Mouse (Mus musculus) forebrain, embryonic 13.5 days (tissue): ENCODE measurements at regions not wholly inside any gene's neighbourhood (a gene's known extent, or its start where the extent isn't known, plus 50 kb on each side); places are given as distances from the start of the nearest gene placed in this dataset.

ENCODE experiments used
- ATAC-seq: fragments of 200-750 bp; cut with Nextera tagmentation; 2 replicates; pipeline ENCODE4 v1.8.0; 2017
- H3K27ac ChIP-seq: fragments of 300-500 bp; sonication (generic); 2 replicates; pipeline ENCODE4 v1.5.1; 2015; ENCODE audit warnings: inconsistent platforms, mild to moderate bottlenecking, moderate library complexity
- H3K27me3 ChIP-seq: fragments of 300-500 bp; sonication (generic); 2 replicates; pipeline ENCODE4 v1.6.1; 2015; ENCODE audit warnings: mild to moderate bottlenecking, inconsistent platforms
- H3K36me3 ChIP-seq: fragments of 300-500 bp; sonication (generic); 2 replicates; pipeline ENCODE4 v1.6.1; 2015; ENCODE audit warnings: mild to moderate bottlenecking, inconsistent platforms; ENCODE audit not compliant: poor library complexity, severe bottlenecking
- H3K4me1 ChIP-seq: fragments of 300-500 bp; sonication (generic); 2 replicates; pipeline ENCODE4 v1.6.1; 2015; ENCODE audit warnings: inconsistent platforms
- H3K4me2 ChIP-seq: fragments of 300-500 bp; sonication (generic); 2 replicates; pipeline ENCODE4 v1.6.1; 2015; ENCODE audit warnings: inconsistent platforms, mild to moderate bottlenecking, moderate library complexity
- H3K4me3 ChIP-seq: fragments of 300-500 bp; sonication (generic); 2 replicates; pipeline ENCODE4 v1.5.1; 2015; ENCODE audit warnings: mild to moderate bottlenecking, inconsistent platforms
- H3K9ac ChIP-seq: fragments of 300-500 bp; sonication (generic); 2 replicates; pipeline ENCODE4 v1.6.1; 2015; ENCODE audit warnings: mild to moderate bottlenecking, inconsistent platforms
- H3K9me3 ChIP-seq: fragments of 300-500 bp; sonication (generic); replicated peaks from 2 replicates; pipeline ENCODE4 v1.6.1; 2016; ENCODE audit warnings: inconsistent platforms
- WGBS: fragments of 180-500 bp; shearing (Covaris S2); methylation state at CpG from one replicate; pipeline ENCODE4 v1.1.7; 2015; 5-methylcytosine and 5-hydroxymethylcytosine counted together

DNA sequence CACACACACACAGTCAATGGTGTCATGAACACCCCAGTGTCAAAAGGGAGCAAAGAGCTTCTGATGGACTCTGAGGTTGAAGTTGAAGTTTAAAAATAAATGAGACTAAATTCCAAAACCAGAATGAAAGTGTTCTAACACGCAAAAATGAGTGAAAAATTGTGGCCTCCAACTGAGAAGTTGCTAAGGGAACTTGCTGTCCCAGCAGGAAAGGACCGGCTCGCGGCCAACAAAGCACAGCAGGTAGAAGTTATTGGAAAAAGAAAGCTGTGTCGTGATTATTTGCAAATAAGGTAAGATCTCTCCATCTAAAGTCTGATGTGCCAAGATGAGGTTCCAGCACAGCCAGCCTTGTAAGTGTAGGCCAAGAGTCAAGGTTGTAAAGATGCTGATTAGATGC is 169.7 kb downstream of the Nrp2 start:
- ATAC-seq, result no peak

DNA sequence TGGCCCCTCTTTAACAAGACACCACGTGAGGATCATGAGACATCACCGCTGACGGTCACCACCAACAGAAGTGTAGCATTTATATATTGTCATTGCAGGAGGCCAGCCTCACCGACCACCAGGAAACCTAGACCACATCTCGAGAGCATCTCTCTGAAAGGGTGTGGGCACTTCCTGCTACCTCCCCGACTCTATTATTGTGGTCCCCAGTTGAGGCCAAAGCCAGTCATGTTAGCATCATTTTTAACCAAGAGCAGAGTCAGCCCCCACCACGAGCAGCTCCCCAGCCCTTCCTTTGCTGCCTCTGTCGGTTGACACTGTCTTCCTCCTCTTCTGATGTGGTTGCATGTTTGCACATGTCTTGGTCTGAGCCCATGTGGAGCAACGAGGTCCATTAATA is 172.5 kb downstream of the Nrp2 start:
- Histone ChIP-seq H3K36me3 (no peaks in the 10 kb centered on the region), H3K4me3 (no peak overlapping the region), H3K27ac (no peak overlapping the region), H3K9ac (no peak overlapping the region), H3K4me2 (no peak overlapping the region), H3K9me3 (no peaks in the 10 kb centered on the region), H3K4me1 (peaks cover 5% of the 10 kb centered on the region; the same call in 1 of the 2 replicates), H3K27me3 (0 out of 2 replicates have a peak, but pooled peaks cover 25% of the 10 kb centered on the region)
- WGBS, result 74% methylated on average over 9 of the region's 9 CpGs
- no peak for ATAC-seq

More for the DNA sequence above, 169.7 kb downstream of the Nrp2 start:
- 72% methylated on average over 5 of the region's 5 CpGs for WGBS
- Histone ChIP-seq H3K27ac (no peak overlapping the region), H3K4me3 (no peak overlapping the region), H3K4me1 (no peaks in the 10 kb centered on the region), H3K4me2 (no peak overlapping the region), H3K9me3 (no peaks in the 10 kb centered on the region), H3K9ac (no peak overlapping the region), H3K27me3 (0 out of 2 replicates have a peak, but pooled peaks cover 16% of the 10 kb centered on the region), H3K36me3 (no peaks in the 10 kb centered on the region)

DNA sequence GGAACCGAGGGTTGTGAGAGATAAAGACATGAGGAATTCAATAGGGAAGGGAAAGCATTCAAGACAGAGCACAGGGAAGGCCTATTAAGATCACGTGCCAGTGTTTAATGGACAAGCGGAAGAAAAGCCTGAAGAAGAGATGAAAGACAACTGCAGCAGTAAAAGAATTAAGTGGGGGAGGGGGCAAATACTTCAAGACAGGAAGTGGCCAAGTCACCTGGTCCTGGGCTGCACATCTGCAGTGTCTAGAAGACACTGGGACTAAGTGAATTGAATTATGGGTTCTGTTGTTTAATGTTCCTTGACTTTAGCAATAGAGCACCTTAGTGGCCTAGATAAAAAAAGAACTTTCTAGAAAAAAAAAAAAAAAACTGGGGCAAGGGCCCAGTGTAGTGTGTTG is 173.6 kb downstream of the Nrp2 start:
- no peak for ATAC-seq
- Histone ChIP-seq H3K27ac (no peak overlapping the region), H3K36me3 (no peaks in the 10 kb centered on the region), H3K27me3 (0 out of 2 replicates have a peak, but pooled peaks cover 25% of the 10 kb centered on the region), H3K9me3 (no peaks in the 10 kb centered on the region), H3K4me1 (peaks cover 7% of the 10 kb centered on the region; the same call in 1 of the 2 replicates), H3K4me2 (no peak overlapping the region), H3K9ac (no peak overlapping the region), H3K4me3 (no peak overlapping the region)
- 48% methylated on average over 3 of the region's 3 CpGs for WGBS

DNA sequence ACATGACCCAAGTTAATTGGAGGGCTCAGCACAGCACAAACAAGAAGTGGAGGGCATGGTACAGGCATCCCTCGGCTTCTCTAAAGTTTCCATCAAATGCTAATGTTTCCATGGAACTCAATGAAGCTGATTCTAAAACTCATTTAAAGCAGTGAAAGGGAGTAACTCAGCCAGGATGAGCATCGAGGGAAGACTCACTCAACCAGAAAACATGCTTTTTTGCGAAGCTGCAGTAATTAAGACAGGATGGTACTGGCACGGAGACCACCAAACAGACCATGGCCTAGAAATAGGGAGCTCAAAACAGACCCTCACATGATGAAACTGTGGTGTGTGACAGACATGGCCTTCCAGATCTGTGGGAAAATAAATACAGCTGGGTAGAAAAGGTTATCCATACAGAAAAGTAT is 177.8 kb downstream of the Nrp2 start:
- H3K27ac ChIP-seq, result no peak overlapping the region
- 4% methylated on average over 4 of the region's 4 CpGs for WGBS
- H3K4me1 ChIP-seq, result peaks cover 7% of the 10 kb centered on the region; the same call in 1 of the 2 replicates
- ATAC-seq, result peak; percentile 67; the same call in 1 of the 2 replicates
- H3K4me3 ChIP-seq, result no peak overlapping the region
- no peak overlapping the region for H3K4me2 ChIP-seq
- no peaks in the 10 kb centered on the region for H3K36me3 ChIP-seq
- H3K27me3 ChIP-seq, result peaks cover 27% of the 10 kb centered on the region; the same call in 1 of the 2 replicates
- no peak overlapping the region for H3K9ac ChIP-seq
- no peaks in the 10 kb centered on the region for H3K9me3 ChIP-seq

DNA sequence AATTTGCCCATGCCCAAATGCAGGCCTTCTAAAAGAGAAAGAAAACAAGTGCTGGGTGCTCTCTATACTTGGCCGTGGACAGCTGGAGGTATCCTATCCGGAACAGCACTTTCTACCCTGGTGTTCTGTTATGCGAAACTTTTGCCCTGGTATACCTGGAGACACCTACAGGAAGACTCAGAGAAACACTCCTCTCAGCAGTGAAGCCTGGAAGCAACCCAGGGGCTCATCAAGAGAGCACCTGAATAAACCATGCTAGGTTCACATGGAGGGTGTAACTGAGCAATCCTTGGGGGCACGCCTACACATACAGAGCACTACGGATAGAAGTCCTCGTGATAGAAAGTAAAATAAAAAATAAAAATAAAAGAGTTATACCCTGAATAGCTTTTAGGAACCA is 178.4 kb downstream of the Nrp2 start:
- H3K36me3 ChIP-seq, result no peaks in the 10 kb centered on the region
- no peak overlapping the region for H3K4me3 ChIP-seq
- peaks cover 7% of the 10 kb centered on the region; the same call in 1 of the 2 replicates for H3K4me1 ChIP-seq
- H3K27ac ChIP-seq, result no peak overlapping the region
- no peak for ATAC-seq
- WGBS, result 86% methylated on average over 6 of the region's 6 CpGs
- peaks cover 27% of the 10 kb centered on the region; the same call in 1 of the 2 replicates for H3K27me3 ChIP-seq
- no peak overlapping the region for H3K9ac ChIP-seq
- no peaks in the 10 kb centered on the region for H3K9me3 ChIP-seq
- no peak overlapping the region for H3K4me2 ChIP-seq

DNA sequence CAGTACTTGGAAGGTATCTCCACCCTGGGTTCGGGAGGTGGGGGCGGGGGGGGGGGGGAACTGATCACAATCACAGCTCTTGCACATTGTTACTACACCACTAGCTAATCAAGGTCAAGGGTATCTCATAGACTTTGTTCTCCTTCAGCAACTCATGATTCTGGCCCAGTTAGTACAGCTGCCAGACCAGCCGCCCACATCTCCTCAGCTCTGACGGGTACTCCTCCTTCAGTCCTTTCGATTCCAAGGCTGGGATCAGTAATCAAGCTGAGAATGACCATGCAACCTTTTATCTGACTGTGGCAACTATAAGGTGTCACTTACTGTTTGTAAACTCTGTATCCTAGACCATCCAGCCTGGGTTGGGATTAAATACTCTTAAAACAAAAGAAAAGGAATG is 178.9 kb downstream of the Nrp2 start:
- no peaks in the 10 kb centered on the region for H3K36me3 ChIP-seq
- peaks cover 26% of the 10 kb centered on the region; the same call in 1 of the 2 replicates for H3K27me3 ChIP-seq
- 88% methylated on average over 5 of the region's 5 CpGs for WGBS
- H3K27ac ChIP-seq, result no peak overlapping the region
- no peak overlapping the region for H3K9ac ChIP-seq
- no peak overlapping the region for H3K4me3 ChIP-seq
- ATAC-seq, result no peak
- H3K4me2 ChIP-seq, result no peak overlapping the region
- peaks cover 7% of the 10 kb centered on the region; the same call in 1 of the 2 replicates for H3K4me1 ChIP-seq
- H3K9me3 ChIP-seq, result no peaks in the 10 kb centered on the region

DNA sequence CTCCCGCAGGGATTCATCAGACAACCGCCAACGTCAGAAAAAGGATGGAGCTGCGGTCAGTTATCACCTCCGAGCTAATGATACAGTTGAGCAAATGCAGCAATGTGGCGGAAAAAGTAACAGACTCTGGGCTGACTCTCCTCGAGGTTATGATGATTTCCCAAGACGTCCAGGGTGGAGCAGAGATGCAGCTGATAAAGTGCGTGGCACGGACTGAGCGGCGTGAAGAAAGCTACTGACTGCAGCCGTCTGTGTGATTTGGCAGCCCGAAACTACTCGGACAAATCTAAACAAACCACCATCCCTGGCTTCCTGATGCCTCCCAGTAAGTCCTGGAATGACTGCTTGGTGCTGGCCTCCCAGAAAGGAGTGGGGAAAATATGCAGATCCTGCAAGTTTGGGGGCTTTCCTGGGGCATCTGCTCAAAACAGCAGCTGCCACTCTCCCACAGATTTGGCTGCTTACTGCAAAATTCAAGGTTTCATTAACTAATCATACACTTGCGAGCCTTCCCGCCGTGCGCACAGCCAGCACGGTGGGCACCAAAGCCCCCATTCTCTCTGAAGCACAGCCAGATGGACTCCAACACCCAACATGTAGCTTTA is 181.9 kb downstream of the Nrp2 start:
- Histone ChIP-seq H3K4me3 (no peak overlapping the region), H3K27ac (no peak overlapping the region), H3K4me2 (no peak overlapping the region), H3K27me3 (peaks cover 13% of the 10 kb centered on the region; the same call in 1 of the 2 replicates), H3K4me1 (peaks cover 7% of the 10 kb centered on the region; the same call in 1 of the 2 replicates), H3K36me3 (no peaks in the 10 kb centered on the region), H3K9ac (no peak overlapping the region), H3K9me3 (no peaks in the 10 kb centered on the region)
- 82% methylated on average over 20 of the region's 20 CpGs for WGBS
- ATAC-seq, result no peak

DNA sequence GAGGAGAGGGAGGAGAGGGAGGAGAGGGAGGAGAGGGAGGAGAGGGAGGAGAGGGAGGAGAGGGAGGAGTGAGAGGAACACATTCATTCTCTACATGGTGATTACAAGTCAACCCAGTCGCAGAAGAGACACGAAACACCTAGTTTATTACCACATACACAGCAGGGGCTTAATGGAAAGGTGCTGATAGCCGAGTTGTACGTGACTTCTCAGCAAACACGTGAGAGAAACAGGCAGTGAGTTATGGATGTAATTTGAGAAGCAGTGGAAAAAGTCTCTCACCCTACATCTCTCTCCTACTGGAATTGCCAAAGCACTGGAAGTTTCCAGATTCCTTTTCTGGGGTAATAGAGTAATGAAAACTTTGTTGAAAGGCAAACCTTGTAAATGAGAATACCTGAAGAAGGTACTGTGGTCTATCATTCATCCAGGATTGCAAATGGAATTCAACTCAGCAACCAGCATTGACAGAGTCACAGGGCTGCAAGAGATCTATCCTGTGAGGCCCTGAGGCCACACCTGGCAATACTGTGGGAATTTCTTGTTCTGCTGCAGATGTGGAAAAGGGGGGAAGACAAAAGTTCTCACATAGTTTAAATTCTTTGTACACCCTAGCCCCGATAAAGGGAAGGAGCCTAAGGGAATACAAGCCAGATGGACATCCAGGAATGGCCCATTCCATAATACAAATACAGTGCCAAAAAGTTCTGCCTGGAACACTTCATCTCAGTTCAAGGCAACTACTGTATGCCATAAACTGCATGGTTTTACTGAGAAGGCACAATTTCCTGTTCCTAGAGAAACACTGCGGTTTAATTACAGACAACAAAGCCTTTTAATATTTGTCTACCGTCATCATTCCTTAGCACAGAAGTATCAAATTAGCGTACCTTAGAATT is 184.7 kb downstream of the Nrp2 start:
- no peak overlapping the region for H3K27ac ChIP-seq
- H3K27me3 ChIP-seq, result peaks cover 13% of the 10 kb centered on the region; the same call in 1 of the 2 replicates
- H3K9ac ChIP-seq, result no peak overlapping the region
- WGBS, result 76% methylated on average over 9 of the region's 9 CpGs
- H3K4me1 ChIP-seq, result no peaks in the 10 kb centered on the region
- no peaks in the 10 kb centered on the region for H3K9me3 ChIP-seq
- no peak for ATAC-seq
- no peaks in the 10 kb centered on the region for H3K36me3 ChIP-seq
- H3K4me3 ChIP-seq, result no peak overlapping the region
- no peak overlapping the region for H3K4me2 ChIP-seq

DNA sequence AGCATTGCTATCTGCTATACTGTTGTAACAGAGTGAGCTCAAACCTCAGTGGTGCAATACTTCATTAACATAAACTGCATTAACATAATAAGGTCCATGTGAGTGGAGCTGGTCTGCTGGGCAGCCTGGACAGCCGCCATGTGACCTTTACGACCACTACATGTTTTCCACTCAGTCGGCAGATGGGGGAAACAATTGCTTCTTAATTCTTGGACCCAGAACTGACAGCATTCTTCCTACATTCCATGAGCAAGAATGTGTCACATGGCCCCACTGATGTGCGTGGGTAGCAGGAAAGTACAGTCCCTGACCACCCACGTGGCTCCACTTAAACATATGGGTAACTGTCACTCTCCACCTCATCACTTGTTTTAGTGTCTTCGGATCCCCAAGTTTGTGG is 198.3 kb downstream of the Nrp2 start:
- Histone ChIP-seq H3K27ac (no peak overlapping the region), H3K27me3 (no peaks in the 10 kb centered on the region), H3K9me3 (no peaks in the 10 kb centered on the region), H3K9ac (no peak overlapping the region), H3K36me3 (no peaks in the 10 kb centered on the region), H3K4me3 (no peak overlapping the region), H3K4me1 (peaks cover 21% of the 10 kb centered on the region), H3K4me2 (no peak overlapping the region)
- WGBS, result 67% methylated on average over 6 of the region's 6 CpGs
- ATAC-seq, result 0 out of 2 replicates have a peak, but pooled peaks have one; percentile 33

DNA sequence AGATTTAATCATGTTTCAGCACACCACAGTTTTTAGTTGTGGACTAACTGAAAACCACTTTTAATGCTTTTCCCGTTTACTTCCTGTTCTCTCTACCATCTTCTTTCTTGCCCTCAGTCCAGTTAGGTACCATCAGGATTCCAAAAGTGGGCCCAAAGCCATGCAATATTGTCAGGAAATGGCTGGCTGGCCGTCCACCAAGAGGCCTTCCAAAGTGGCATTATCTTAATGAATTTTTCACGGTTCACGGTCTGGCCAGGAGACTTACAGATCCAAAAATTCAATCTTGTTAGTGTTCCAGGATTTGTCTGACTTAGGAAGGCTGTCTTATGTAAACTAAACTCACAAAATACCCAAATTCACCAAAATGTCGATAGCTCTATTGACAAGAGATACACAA is 198.8 kb downstream of the Nrp2 start:
- Histone ChIP-seq H3K4me1 (peaks cover 21% of the 10 kb centered on the region), H3K9ac (no peak overlapping the region), H3K27me3 (no peaks in the 10 kb centered on the region), H3K4me2 (no peak overlapping the region), H3K27ac (no peak overlapping the region), H3K9me3 (no peaks in the 10 kb centered on the region), H3K4me3 (no peak overlapping the region), H3K36me3 (no peaks in the 10 kb centered on the region)
- WGBS, result 80% methylated on average over 5 of the region's 5 CpGs
- ATAC-seq, result no peak

DNA sequence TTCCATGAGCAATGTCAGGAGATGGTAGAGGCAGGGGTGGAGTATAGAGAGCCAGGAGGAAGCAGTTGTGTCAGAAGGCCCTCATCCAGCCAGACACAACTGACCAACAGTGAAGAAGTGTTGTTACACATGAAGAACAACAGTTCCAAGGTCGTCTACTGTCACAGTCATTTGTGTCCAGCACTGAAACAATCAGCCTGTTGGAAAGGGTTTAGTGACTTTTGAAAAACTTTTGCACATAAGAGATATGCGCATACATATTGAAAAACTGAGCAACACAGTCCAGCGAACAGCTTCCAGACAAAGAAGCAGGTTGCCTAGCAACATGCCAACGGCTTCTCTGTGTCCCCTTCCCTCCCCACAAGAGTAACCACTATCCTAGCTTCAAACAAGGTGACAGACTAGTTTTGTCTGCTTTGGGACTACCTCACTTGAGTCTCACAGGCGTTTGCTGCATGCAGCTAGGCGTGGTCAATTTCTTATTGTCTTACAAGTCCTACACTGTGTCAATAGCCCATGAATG is 199.9 kb downstream of the Nrp2 start:
- Histone ChIP-seq H3K9me3 (no peaks in the 10 kb centered on the region), H3K9ac (no peak overlapping the region), H3K4me1 (peaks cover 22% of the 10 kb centered on the region), H3K36me3 (no peaks in the 10 kb centered on the region), H3K4me2 (no peak overlapping the region), H3K27ac (no peak overlapping the region), H3K27me3 (no peaks in the 10 kb centered on the region), H3K4me3 (no peak overlapping the region)
- no peak for ATAC-seq
- WGBS, result 44% methylated on average over 6 of the region's 6 CpGs

DNA sequence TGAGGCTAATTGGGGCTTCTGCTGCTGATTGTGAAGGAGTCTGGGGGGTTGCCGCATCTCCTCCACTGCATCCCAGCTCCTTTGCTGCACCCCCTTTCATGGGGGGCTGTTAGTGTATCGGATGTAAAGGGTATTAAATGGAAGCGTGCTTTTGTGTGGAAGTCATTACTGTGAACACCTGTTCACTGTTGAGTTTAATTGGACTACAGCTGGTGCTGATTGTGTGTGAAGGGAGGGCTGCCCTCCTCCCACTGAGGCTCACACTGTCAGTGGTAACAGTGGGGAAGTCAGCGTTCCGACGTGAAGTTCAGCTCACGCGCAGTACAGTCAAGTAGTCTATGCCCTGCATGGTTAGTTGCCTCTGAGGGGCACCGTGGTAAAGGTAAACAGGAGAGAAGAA is 202.7 kb downstream of the Nrp2 start:
- Histone ChIP-seq H3K4me1 (peaks cover 41% of the 10 kb centered on the region), H3K27me3 (peaks cover 4% of the 10 kb centered on the region; the same call in 1 of the 2 replicates), H3K4me2 (no peak overlapping the region), H3K9ac (no peak overlapping the region), H3K4me3 (no peak overlapping the region), H3K27ac (no peak overlapping the region), H3K9me3 (no peaks in the 10 kb centered on the region), H3K36me3 (no peaks in the 10 kb centered on the region)
- peak; percentile 62 for ATAC-seq
- 30% methylated on average over 9 of the region's 9 CpGs for WGBS
